Mouse (Mus musculus): Measurements from ENCODE around the gene Gm20532.

Gm20532 gene

DNA sequence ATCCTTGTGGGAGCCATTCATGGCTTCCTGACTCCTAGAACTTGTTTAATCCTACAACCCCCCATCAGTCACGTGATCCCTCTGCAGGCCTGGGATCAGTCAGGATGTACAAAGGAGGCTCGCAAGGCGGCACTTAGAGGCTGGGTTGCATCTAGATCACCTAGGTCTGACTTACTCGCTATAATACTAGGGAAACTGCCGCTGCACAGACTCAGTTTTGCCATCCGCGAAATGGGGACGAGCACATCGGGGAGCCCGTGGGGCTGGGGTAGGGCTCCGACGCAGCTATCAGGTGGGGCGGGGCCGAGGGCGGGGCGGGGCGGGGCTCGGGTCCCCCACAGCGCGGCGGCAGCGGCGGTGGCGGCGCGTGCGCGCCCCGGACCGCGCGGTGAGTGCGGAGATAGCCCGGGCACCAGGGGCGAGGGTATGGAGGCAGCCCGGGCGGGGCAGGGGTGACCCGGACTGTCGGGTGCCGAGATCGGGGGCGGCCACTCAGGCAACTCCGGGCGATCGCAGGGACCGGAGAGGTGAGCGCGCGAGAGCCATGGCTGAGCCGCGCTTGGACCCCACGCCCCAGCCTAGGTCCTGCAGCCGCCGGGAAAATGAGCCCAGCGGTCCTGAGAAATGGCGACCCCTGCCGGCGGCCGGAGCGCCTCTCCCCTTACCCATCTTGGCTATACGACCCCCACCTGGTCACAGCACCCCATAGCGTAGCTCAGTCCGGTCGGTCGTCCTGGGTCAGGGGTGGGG lies at the start of gene Gm20532:
TSS of gene Gm20532 (plus strand) at position 346 of the 750 bp plus-strand sequence.
- CTCF ChIA-PET: interaction anchor here (0.5 to 2.4 kb wide), 29 partner anchors 9 to 1795 kb away, joined by 3 to 10 read pairs (median 4); partner anchors contain the start of genes Agpat2 (in 2 of the 4), Inpp5e (in 2 of the 4) and Fam69b (in 1 of the 4)

DNA sequence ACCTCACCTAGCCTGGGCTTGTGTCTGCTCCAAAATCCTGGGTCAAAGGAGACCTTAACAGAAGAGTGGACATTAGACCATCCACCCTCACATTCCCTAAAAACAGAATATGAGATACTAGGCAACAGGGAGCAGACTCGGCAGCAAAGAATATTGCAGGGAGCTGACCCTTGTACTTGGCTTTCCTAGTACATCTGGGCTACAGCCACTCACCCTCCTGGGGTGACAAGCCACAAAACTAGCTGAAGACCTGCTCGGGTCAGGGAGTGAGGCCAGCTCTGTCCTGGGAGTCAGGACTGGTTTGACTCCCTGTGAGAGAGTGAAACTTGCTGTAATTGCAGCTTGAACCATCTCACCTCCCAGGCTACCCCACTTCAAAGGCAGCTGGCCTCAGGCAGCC lies 46.9 kb upstream of the Gm20532 start:
- CTCF ChIA-PET: interaction anchor here in 1 of 4 experiments (0.5 kb wide), 1 partner anchor 458 kb away, joined by 6 read pairs; no protein-coding TSS in a partner anchor
- POLR2A ChIA-PET: interaction anchor here in 3 of 4 experiments (0.6 to 3.2 kb wide), 14 partner anchors 10 to 95 kb away, joined by 3 to 15 read pairs (median 4); partner anchors contain the start of genes Notch1 (in 1 of the 3) and Sec16a (in 1 of the 3)

More for the DNA sequence above, at the start of gene Gm20532:
- POLR2A ChIA-PET: interaction anchor here in 3 of 4 experiments (0.6 to 39.5 kb wide), 46 partner anchors 8 to 325 kb away, joined by 3 to 1354 read pairs (median 5); partner anchors contain the start of genes Agpat2 (in 3 of the 3), Fam69b (in 2 of the 3), Inpp5e (in 2 of the 3) and Sec16a (in 2 of the 3)

GRCm38 (mm10) chr2:26540721-26541120 lies 45.7 kb upstream of the Gm20532 start:
- ChIA-PET CTCF (interaction anchor here in 2 of 4 experiments (0.6 kb wide), 3 partner anchors 17 to 48 kb away, joined by 3 to 4 read pairs (median 3); no protein-coding TSS in a partner anchor), POLR2A (interaction anchor here in 3 of 4 experiments (0.7 to 3.2 kb wide), 20 partner anchors 10 to 139 kb away, joined by 3 to 15 read pairs (median 4); partner anchors contain the start of genes Notch1 (in 1 of the 3) and Sec16a (in 1 of the 3))

GRCm38 (mm10) chr2:26541258-26541910 lies 45.1 kb upstream of the Gm20532 start:
- POLR2A ChIA-PET: interaction anchor here in 3 of 4 experiments (0.6 to 3.2 kb wide), 25 partner anchors 9 to 696 kb away, joined by 3 to 15 read pairs (median 3); partner anchors contain the start of genes Notch1 (in 1 of the 3) and Sec16a (in 1 of the 3)
- CTCF ChIA-PET: interaction anchor here in 2 of 4 experiments (0.6 to 0.7 kb wide), 5 partner anchors 17 to 32 kb away, joined by 3 to 4 read pairs (median 3); no protein-coding TSS in a partner anchor

DNA sequence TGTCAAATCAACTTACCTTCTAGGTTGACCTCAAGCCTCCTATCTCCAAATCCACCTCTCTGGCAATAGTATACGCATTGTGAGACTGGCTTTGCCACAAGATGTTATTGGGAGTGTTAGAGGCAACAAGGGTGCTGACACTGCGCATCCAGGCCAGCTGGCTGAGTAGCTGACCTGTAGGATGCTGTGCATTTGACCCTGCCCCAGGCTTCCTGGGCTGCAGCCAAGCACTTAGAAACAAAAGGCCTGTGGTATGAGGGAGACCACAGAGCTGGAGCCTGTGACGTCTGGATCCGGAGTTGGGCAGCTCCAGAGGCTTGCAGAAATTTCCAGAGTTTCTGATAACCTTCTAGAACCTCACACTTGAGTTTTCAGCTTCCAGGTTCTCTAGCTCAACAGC lies 43.3 kb upstream of the Gm20532 start:
- POLR2A ChIA-PET: interaction anchor here in 3 of 4 experiments (0.8 to 1.9 kb wide), 11 partner anchors 10 to 134 kb away, joined by 3 to 8 read pairs (median 3); partner anchors contain the start of genes Gm20532 (in 1 of the 3), Inpp5e (in 1 of the 3) and Sec16a (in 1 of the 3)
- CTCF ChIA-PET: interaction anchor here in 2 of 4 experiments (0.5 to 2.2 kb wide), 3 partner anchors 31 to 349 kb away, joined by 3 to 4 read pairs (median 3); no protein-coding TSS in a partner anchor

DNA sequence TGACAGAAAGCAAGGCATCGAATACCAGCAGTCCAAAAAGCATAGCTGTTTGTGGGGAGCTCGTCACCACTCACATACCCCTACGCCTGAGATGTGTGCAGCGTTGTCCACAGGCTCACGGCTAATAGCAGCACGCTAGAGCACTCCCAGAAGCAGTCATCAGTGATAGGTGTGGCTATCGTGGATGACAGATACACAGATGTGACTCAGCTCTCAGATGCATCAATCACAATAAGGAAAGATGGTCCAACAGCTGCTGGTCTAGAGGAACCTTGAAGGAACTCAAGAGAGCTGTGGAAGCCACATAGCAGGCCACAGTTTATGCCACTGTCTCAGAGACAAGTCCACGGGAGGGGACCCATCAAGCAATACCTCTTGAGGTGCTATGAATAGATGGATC lies 42.7 kb upstream of the Gm20532 start:
- ChIA-PET CTCF (interaction anchor here in 2 of 4 experiments (0.5 to 2.2 kb wide), 3 partner anchors 61 to 350 kb away, joined by 3 to 4 read pairs (median 4); no protein-coding TSS in a partner anchor), POLR2A (interaction anchor here in 3 of 4 experiments (0.8 to 1.9 kb wide), 12 partner anchors 9 to 135 kb away, joined by 3 to 8 read pairs (median 3); partner anchors contain the start of genes Gm20532 (in 1 of the 3), Inpp5e (in 1 of the 3) and Sec16a (in 1 of the 3))

DNA sequence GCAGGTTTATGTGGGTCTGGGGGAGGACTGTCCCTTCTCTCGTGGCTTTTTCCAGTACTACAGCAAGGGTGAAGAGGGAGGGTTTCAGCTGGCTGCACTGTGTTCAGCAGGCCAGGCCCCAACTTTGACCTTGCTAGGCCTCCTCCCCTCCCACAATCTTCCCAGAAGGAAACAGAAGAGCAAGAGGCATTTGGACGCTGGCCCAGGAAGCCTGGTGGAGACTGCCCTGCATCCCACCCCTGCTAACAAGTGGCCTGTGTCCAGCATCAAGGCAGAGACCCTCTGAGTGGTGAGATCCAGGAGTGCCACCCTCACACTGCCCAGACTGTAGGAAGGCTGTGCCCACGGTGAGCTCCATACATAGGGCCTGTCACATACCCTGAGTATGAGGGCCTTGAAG lies 42.2 kb upstream of the Gm20532 start:
- CTCF ChIA-PET: interaction anchor here in 1 of 4 experiments (0.6 to 2.2 kb wide), 2 partner anchors 61 to 219 kb away, joined by 4 read pairs; no protein-coding TSS in a partner anchor
- POLR2A ChIA-PET: interaction anchor here in 2 of 4 experiments (0.8 to 1.9 kb wide), 8 partner anchors 9 to 135 kb away, joined by 3 to 8 read pairs (median 3); partner anchors contain the start of genes Gm20532 (in 1 of the 2) and Inpp5e (in 1 of the 2)

DNA sequence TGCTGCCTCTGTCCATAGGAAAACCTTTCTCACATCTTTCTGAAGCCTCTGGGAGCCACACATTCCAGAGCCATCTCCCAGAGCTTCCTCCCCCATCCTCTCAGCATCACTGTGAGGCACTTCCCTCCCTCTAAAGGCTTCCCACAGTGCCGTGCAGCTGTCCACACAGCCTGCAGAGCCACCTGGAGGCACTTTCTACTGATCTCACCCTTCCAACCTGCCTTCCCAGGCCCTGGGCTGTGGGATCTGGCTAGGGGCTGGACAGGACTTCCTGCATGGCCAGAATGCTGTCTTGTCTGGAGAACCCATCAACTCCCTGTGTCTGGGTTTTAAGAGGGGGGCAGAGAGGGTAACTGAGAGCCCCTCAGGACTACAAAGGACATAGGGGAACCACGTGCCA lies 39.0 kb upstream of the Gm20532 start:
- ChIA-PET POLR2A (interaction anchor here in 3 of 4 experiments (0.9 to 4.3 kb wide), 14 partner anchors 9 to 249 kb away, joined by 3 to 20 read pairs (median 4); partner anchors contain the start of genes Notch1 (in 1 of the 3) and Sec16a (in 1 of the 3)), CTCF (interaction anchor here in 2 of 4 experiments (0.8 to 1.1 kb wide), 3 partner anchors 43 to 394 kb away, joined by 3 to 4 read pairs (median 3); partner anchors contain the start of gene Inpp5e (in 1 of the 2))

DNA sequence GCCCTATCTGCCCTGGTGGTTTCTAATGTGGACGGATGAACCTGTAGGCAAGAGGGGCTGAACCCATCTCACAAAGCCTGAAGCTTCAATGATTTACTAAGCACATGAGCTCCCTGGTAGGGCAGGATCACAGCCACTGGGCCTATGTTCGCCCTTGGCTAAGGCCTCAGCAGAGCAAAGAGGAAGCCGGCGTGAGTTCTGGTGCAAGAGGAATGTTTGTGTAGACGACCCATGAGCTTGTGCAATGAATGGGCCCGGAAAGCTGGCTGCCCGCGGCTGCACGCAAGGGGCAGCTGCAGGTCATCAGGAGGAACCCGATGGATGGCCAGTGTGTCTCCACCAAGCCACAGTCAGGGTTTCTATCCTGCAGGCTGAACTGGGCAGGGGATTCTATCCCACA lies 36.6 kb upstream of the Gm20532 start:
- POLR2A ChIA-PET: interaction anchor here in 3 of 4 experiments (0.8 to 4.3 kb wide), 9 partner anchors 10 to 104 kb away, joined by 3 to 20 read pairs (median 3); no protein-coding TSS in a partner anchor
- CTCF ChIA-PET: interaction anchor here in 1 of 4 experiments (0.8 kb wide), 1 partner anchor 100 kb away, joined by 3 read pairs; no protein-coding TSS in a partner anchor

DNA sequence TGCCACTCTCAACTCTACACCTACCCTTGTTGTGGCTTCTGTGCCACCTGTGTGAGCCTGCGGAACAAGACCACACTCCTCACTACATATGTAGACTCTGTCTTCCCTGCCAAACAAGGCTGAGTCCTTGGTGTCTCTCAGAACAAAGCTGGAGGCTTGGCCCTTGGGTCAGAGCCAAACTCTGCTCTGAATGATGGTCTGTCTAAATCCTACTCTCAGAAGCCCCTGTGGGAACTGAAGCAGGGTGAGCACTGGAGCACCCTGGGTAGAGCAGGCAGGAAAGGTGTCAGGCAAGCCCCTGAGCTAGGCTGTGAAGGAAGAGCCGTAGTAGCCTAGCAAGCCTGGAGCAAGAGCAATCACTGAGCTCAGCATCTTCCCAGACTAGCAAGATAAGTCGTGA lies 36.2 kb upstream of the Gm20532 start:
- CTCF ChIA-PET: interaction anchor here in 3 of 4 experiments (0.5 to 1.0 kb wide), 3 partner anchors 11 to 244 kb away, joined by 3 to 4 read pairs (median 3); no protein-coding TSS in a partner anchor
- POLR2A ChIA-PET: interaction anchor here in 3 of 4 experiments (0.6 to 2.3 kb wide), 12 partner anchors 9 to 225 kb away, joined by 3 to 6 read pairs (median 3); no protein-coding TSS in a partner anchor

DNA sequence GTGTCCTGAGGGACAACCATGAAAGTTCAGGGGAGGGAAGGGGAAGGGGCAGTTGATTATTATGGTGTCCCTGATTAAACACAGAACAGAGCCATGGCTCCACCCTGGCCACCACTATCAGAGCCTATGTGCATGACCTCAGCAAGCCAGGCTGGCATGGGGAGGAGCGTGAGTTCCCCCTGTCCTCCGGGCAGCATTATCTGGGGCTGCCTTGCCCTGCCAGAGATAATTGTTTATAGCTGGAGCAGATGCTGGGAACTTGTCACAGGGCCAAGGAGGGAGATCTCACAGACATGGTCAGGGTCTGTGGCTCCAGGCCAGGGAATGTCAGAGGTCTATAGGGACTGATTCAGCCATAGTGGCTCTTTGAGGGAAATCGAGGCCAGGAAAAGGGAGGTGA lies 35.7 kb upstream of the Gm20532 start:
- CTCF ChIA-PET: interaction anchor here in 2 of 4 experiments (0.5 to 1.0 kb wide), 3 partner anchors 11 to 732 kb away, joined by 3 to 4 read pairs (median 3); no protein-coding TSS in a partner anchor
- POLR2A ChIA-PET: interaction anchor here in 3 of 4 experiments (0.6 to 2.3 kb wide), 9 partner anchors 9 to 226 kb away, joined by 3 to 6 read pairs (median 3); no protein-coding TSS in a partner anchor

- ChIA-PET POLR2A (interaction anchor here (0.6 to 3.6 kb wide), 14 partner anchors 11 to 169 kb away, joined by 3 to 22 read pairs (median 4); partner anchors contain the start of gene Sec16a (in 2 of the 4)), CTCF (interaction anchor here in 2 of 4 experiments (0.6 to 1.0 kb wide), 2 partner anchors 10 to 733 kb away, joined by 3 to 4 read pairs; no protein-coding TSS in a partner anchor)
Measured at GRCm38 (mm10) chr2:26551446-26551845, 35.0 kb upstream of the Gm20532 start.

GRCm38 (mm10) chr2:26552066-26552465 lies 34.4 kb upstream of the Gm20532 start:
- CTCF ChIA-PET: interaction anchor here in 1 of 4 experiments (1.2 kb wide), 1 partner anchor 227 kb away, joined by 3 read pairs; no protein-coding TSS in a partner anchor
- POLR2A ChIA-PET: interaction anchor here (0.5 to 3.6 kb wide), 22 partner anchors 9 to 1324 kb away, joined by 3 to 22 read pairs (median 4); partner anchors contain the start of gene Sec16a (in 2 of the 4)

DNA sequence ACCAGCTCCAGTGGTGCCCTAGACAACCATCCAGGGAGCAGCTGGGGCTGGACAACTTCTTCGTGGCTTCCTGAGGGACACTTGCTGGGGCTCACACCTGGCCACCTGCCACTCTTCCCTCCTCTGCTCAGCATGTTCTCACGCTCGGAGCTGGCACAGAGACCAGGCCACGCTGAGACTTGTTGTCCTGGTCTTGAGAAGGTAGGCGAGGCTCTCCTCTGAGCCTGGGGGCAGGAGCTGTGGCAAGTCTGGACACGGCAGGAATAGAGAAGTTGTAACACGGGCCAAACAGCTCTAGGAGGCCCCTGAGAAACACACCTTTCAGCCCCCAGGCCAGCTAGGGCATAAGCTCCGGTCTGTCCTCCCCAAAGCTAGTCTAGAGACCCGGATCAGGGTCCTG lies 32.5 kb upstream of the Gm20532 start:
- CTCF ChIA-PET: interaction anchor here in 1 of 4 experiments (1.3 kb wide), 1 partner anchor 195 kb away, joined by 3 read pairs; no protein-coding TSS in a partner anchor

GRCm38 (mm10) chr2:26555076-26555475 lies 31.4 kb upstream of the Gm20532 start:
- CTCF ChIA-PET: interaction anchor here in 2 of 4 experiments (0.6 to 1.5 kb wide), 3 partner anchors 96 to 655 kb away, joined by 3 to 4 read pairs (median 3); no protein-coding TSS in a partner anchor
- POLR2A ChIA-PET: interaction anchor here in 3 of 4 experiments (0.5 to 2.3 kb wide), 10 partner anchors 8 to 423 kb away, joined by 3 to 34 read pairs (median 6); partner anchors contain the start of gene Sec16a (in 2 of the 3)

More for the DNA sequence above, 32.5 kb upstream of the Gm20532 start:
- POLR2A ChIA-PET: interaction anchor here in 2 of 4 experiments (1.1 to 3.6 kb wide), 9 partner anchors 12 to 111 kb away, joined by 3 to 22 read pairs (median 5); partner anchors contain the start of gene Sec16a (in 1 of the 2)

GRCm38 (mm10) chr2:26556535-26556993 lies 29.9 kb upstream of the Gm20532 start:
- CTCF ChIA-PET: interaction anchor here in 3 of 4 experiments (0.6 to 1.5 kb wide), 7 partner anchors 9 to 403 kb away, joined by 3 to 4 read pairs (median 3); no protein-coding TSS in a partner anchor
- POLR2A ChIA-PET: interaction anchor here in 3 of 4 experiments (0.7 to 2.3 kb wide), 18 partner anchors 9 to 302 kb away, joined by 3 to 34 read pairs (median 4); partner anchors contain the start of genes Dnlz (in 1 of the 3), Fam69b (in 1 of the 3) and Sec16a (in 1 of the 3)
